ENCODE assay signal across 8 mouse cellular contexts in genomic region chr12:85492084-85492645, GRCm38 (mm10). TPM values are rescaled to one million over a fixed set of nuclear protein-coding genes. Genes with fewer than 3 reads are reported as not detected.
DNase-seq lines count a peak whose midpoint lies in the region; ATAC-seq lines count a peak whose summit lies in the region.

No protein-coding gene starts in this region.

- peak; percentile 83 for DNase-seq in CD4-positive, CD25-positive, alpha-beta regulatory T cell, adult 2 months (ENCODE audit: low read depth, low spot score)
- DNase-seq in WW6 (ENCODE audit: low read depth, low spot score) = peak; percentile 67
- DNase-seq in embryo, embryonic 10 days (ENCODE audit: low spot score) = peak; percentile 87
- DNase-seq in heart, embryonic 10.5 days (ENCODE audit: low spot score) = no peak
- no peak for DNase-seq in urinary bladder, postnatal 36 days (ENCODE audit: low spot score in 2 of 2)

- no peaks in the 10 kb centered on the region for H3K36me3 ChIP-seq in heart, embryonic 10.5 days
- H3K36me3 ChIP-seq in kidney, embryonic 14.5 days (ENCODE audit: control insufficient read depth, insufficient read depth, low read length) = no peaks in the 10 kb centered on the region
- H3K36me3 ChIP-seq in liver, embryonic 16.5 days (ENCODE audit: control insufficient read depth, insufficient read depth) = no peaks in the 10 kb centered on the region
- H3K36me3 ChIP-seq in neural tube, embryonic 15.5 days = no peaks in the 10 kb centered on the region

- peaks cover 16% of the 10 kb centered on the region; the same call in 1 of the 2 replicates for H3K4me1 ChIP-seq in heart, embryonic 10.5 days
- H3K4me1 ChIP-seq in kidney, embryonic 14.5 days (ENCODE audit: control insufficient read depth, insufficient read depth, low read length) = peaks cover 9% of the 10 kb centered on the region
- H3K4me1 ChIP-seq in liver, embryonic 16.5 days (ENCODE audit: control insufficient read depth, low read depth, low read length) = peaks cover 5% of the 10 kb centered on the region
- H3K4me1 ChIP-seq in neural tube, embryonic 15.5 days = peaks cover 16% of the 10 kb centered on the region

- peak overlapping the region; percentile 76 for H3K27ac ChIP-seq in heart, embryonic 10.5 days
- no peak overlapping the region for H3K27ac ChIP-seq in kidney, embryonic 14.5 days (ENCODE audit: low read depth, low read length)
- H3K27ac ChIP-seq in liver, embryonic 16.5 days (ENCODE audit: low read length) = no peak overlapping the region
- H3K27ac ChIP-seq in neural tube, embryonic 15.5 days (replicated peaks) = no peak overlapping the region

- H3K9ac ChIP-seq in kidney, embryonic 14.5 days (ENCODE audit: low read depth, low read length) = peak overlapping the region; percentile 28; the same call in 1 of the 2 replicates
- no peak overlapping the region for H3K9ac ChIP-seq in liver, embryonic 16.5 days (ENCODE audit: low read depth, low read length)
- no peak overlapping the region for H3K9ac ChIP-seq in neural tube, embryonic 15.5 days (replicated peaks)

- H3K4me3 ChIP-seq in heart, embryonic 10.5 days = peak overlapping the region; percentile 31
- H3K4me3 ChIP-seq in kidney, embryonic 14.5 days (ENCODE audit: low read length) = no peak overlapping the region; the same call in 1 of the 2 replicates
- no peak overlapping the region for H3K4me3 ChIP-seq in liver, embryonic 16.5 days (ENCODE audit: low read depth, low read length)
- peak overlapping the region; percentile 14; the same call in 1 of the 2 replicates for H3K4me3 ChIP-seq in neural tube, embryonic 15.5 days (replicated peaks)

- H3K27me3 ChIP-seq in heart, embryonic 10.5 days (ENCODE audit: insufficient read depth, poor library complexity, severe bottlenecking) = peaks cover 14% of the 10 kb centered on the region; the same call in 1 of the 2 replicates
- H3K27me3 ChIP-seq in kidney, embryonic 14.5 days (ENCODE audit: control insufficient read depth, insufficient read depth, low read length) = no peaks in the 10 kb centered on the region
- H3K27me3 ChIP-seq in liver, embryonic 16.5 days (ENCODE audit: control insufficient read depth, insufficient read depth, low read depth, low read length) = peaks cover 15% of the 10 kb centered on the region
- no peaks in the 10 kb centered on the region; the same call in 1 of the 2 replicates for H3K27me3 ChIP-seq in neural tube, embryonic 15.5 days (replicated peaks)

- peak; percentile 58; the same call in 1 of the 2 replicates for ATAC-seq in kidney, embryonic 14.5 days (ENCODE audit: low FRiP score, low TSS enrichment)
- ATAC-seq in liver, embryonic 16.5 days (ENCODE audit: low read depth) = no peak
- peak; percentile 54 for ATAC-seq in neural tube, embryonic 15.5 days (ENCODE audit: low FRiP score)

- 23% methylated on average over 16 of the region's 16 CpGs for WGBS in heart, embryonic 10.5 days
- 23% methylated on average over 16 of the region's 16 CpGs for WGBS in kidney, embryonic 14.5 days
- 22% methylated on average over 16 of the region's 16 CpGs for WGBS in liver, embryonic 16.5 days (ENCODE audit: insufficient replicate concordance)
- WGBS in neural tube, embryonic 15.5 days = 29% methylated on average over 16 of the region's 16 CpGs

- H3K4me2 ChIP-seq in kidney, embryonic 14.5 days (replicated peaks; ENCODE audit: low read depth, low read length) = peak overlapping the region; percentile 24
- H3K4me2 ChIP-seq in liver, embryonic 16.5 days (ENCODE audit: low read depth, low read length) = peak overlapping the region; percentile 2; the same call in 1 of the 2 replicates
- peak overlapping the region; percentile 45 for H3K4me2 ChIP-seq in neural tube, embryonic 15.5 days

- no peaks in the 10 kb centered on the region for H3K9me3 ChIP-seq in heart, embryonic 10.5 days
- H3K9me3 ChIP-seq in kidney, embryonic 14.5 days (ENCODE audit: control insufficient read depth, low read length) = no peaks in the 10 kb centered on the region
- no peaks in the 10 kb centered on the region for H3K9me3 ChIP-seq in liver, embryonic 16.5 days (replicated peaks; ENCODE audit: control insufficient read depth, low read length)
- H3K9me3 ChIP-seq in neural tube, embryonic 15.5 days (replicated peaks) = no peaks in the 10 kb centered on the region

RNA-seq across cellular contexts. Expression of gene Fos, which starts 18.5 kb away (rescaled TPM):
- 6.1 and 7.5 TPM in 2 replicates for polyA plus RNA-seq in heart, embryonic 10.5 days (2016; fragmentation: Nextera tagmentation; extraction: Ambion mirVana)
- polyA plus RNA-seq in kidney, embryonic 14.5 days (2014; fragmentation: Nextera tagmentation; extraction: Ambion mirVana) = 1.6 and 3.0 TPM in 2 replicates
- polyA plus RNA-seq in liver, embryonic 16.5 days (2015; fragmentation: Nextera tagmentation; extraction: Ambion mirVana) = 1.1 and 1.6 TPM in 2 replicates
- polyA plus RNA-seq in neural tube, embryonic 15.5 days (2015; fragmentation: Nextera tagmentation; extraction: Ambion mirVana) = 5.7 and 6.0 TPM in 2 replicates

Comparison
In these comparisons a context has a peak if more than half of its experiments do, and no peak if none do; other contexts are left out.
1. DNase-seq: peak in CD4-positive, CD25-positive, alpha-beta regulatory T cell, adult 2 months (single experiment), WW6 (single experiment) and embryo, embryonic 10 days (single experiment); none in heart, embryonic 10.5 days (single experiment) and urinary bladder, postnatal 36 days (0 of 2).
2. H3K4me3 ChIP-seq: peak in heart, embryonic 10.5 days (single experiment) and neural tube, embryonic 15.5 days (single experiment); none in kidney, embryonic 14.5 days (single experiment) and liver, embryonic 16.5 days (single experiment).
3. Peak in every context shown above with its lines, with median percentiles within 50 percentile points of each other: H3K4me2 ChIP-seq.